In genomic region chr11:78164924-78165760, GRCm38 (mm10) we compare ENCODE assay signal across 8 mouse cellular contexts. TPM values are rescaled to one million over a fixed set of nuclear protein-coding genes. Genes with fewer than 3 reads are reported as not detected.
DNase-seq lines count a peak whose midpoint lies in the region; ATAC-seq and TF ChIP-seq lines count a peak whose summit lies in the region.

Traf4 (minus strand) TSS chr11:78165589.

- peaks cover 19% of the 10 kb centered on the region for H3K36me3 ChIP-seq in forebrain, postnatal 0 days (ENCODE audit: insufficient read depth)
- H3K36me3 ChIP-seq in hindbrain, embryonic 10.5 days = peaks cover 35% of the 10 kb centered on the region
- no peaks in the 10 kb centered on the region for H3K36me3 ChIP-seq in macrophage (ENCODE audit: inconsistent target)

- H3K79me2 ChIP-seq in macrophage (ENCODE audit: inconsistent target) = no peaks in the 10 kb centered on the region

- peak within 1 kb of the TSS; percentile 67 for H3K4me3 ChIP-seq in forebrain, postnatal 0 days (ENCODE audit: low read depth, low read length)
- peak within 1 kb of the TSS; percentile 100 for H3K4me3 ChIP-seq in hindbrain, embryonic 10.5 days
- H3K4me3 ChIP-seq in macrophage (ENCODE audit: inconsistent target) = peak within 1 kb of the TSS; percentile 22; the same call in 1 of the 2 replicates

- no peak for DNase-seq in Patski (ENCODE audit: low read depth, low spot score)
- peak; percentile 76 to 87 for DNase-seq in cerebellum, adult 18-20 months
- DNase-seq in forebrain, postnatal 0 days = peak; percentile 90
- DNase-seq in hindbrain, embryonic 10.5 days (ENCODE audit: low spot score) = peak; percentile 89
- DNase-seq in layer of hippocampus, postnatal 25 days (ENCODE audit: extremely low spot score in 1 of 2, low spot score in 1 of 2) = peak in 1 of 2 experiments; percentile 65
- DNase-seq in retina, postnatal 7 days (ENCODE audit: low read depth, low spot score) = peak; percentile 66
- peak; percentile 76 to 80 for DNase-seq in urinary bladder, postnatal 36 days (ENCODE audit: low spot score in 2 of 2)

- WGBS in forebrain, postnatal 0 days = under 1% methylated on average over 71 of the region's 78 CpGs
- WGBS in hindbrain, embryonic 10.5 days = under 1% methylated on average over 78 of the region's 78 CpGs
- WGBS in macrophage (ENCODE audit: missing documents) = 1% methylated on average over 75 of the region's 78 CpGs

- H3K4me2 ChIP-seq in forebrain, postnatal 0 days (ENCODE audit: low read depth) = peak within 1 kb of the TSS; percentile 89

- no peak for TF ChIP-seq CTCF in Patski (IDR thresholded peaks at IDR 0.05)
- TF ChIP-seq CTCF in forebrain, postnatal 0 days (IDR thresholded peaks at IDR 0.05; ENCODE audit: low read depth) = no peak; the same call in 1 of the 2 replicates

- POLR2A ChIA-PET in Patski (lab: Charles Lee) = interaction anchor here (0.6 to 4.8 kb wide), 2 partner anchors 10 to 386 kb away, joined by 3 to 50 read pairs; partner anchors contain the start of genes Nek8 and Tlcd1

- H3K9ac ChIP-seq in forebrain, postnatal 0 days = peak within 1 kb of the TSS; percentile 89

- H3K27me3 ChIP-seq in Patski = no peaks in the 10 kb centered on the region
- H3K27me3 ChIP-seq in forebrain, postnatal 0 days (ENCODE audit: insufficient read depth, low read length) = no peaks in the 10 kb centered on the region
- H3K27me3 ChIP-seq in hindbrain, embryonic 10.5 days (ENCODE audit: insufficient read depth, poor library complexity, severe bottlenecking) = peaks cover 14% of the 10 kb centered on the region

- H3K9me3 ChIP-seq in forebrain, postnatal 0 days (ENCODE audit: low read length) = no peaks in the 10 kb centered on the region
- H3K9me3 ChIP-seq in hindbrain, embryonic 10.5 days = no peaks in the 10 kb centered on the region

- peak; percentile 47 for ATAC-seq in Patski
- peak; percentile 89 for ATAC-seq in forebrain, postnatal 0 days

- H3K27ac ChIP-seq in forebrain, postnatal 0 days (ENCODE audit: low read depth, low read length) = peak within 1 kb of the TSS; percentile 96
- H3K27ac ChIP-seq in hindbrain, embryonic 10.5 days = peak within 1 kb of the TSS; percentile 100
- H3K27ac ChIP-seq in macrophage = no peak within 1 kb of the TSS

- peaks cover 13% of the 10 kb centered on the region for H3K4me1 ChIP-seq in forebrain, postnatal 0 days (ENCODE audit: insufficient read depth)
- peaks cover 53% of the 10 kb centered on the region for H3K4me1 ChIP-seq in hindbrain, embryonic 10.5 days (replicated peaks)

- CTCF ChIA-PET in Patski (lab: Charles Lee) = interaction anchor here (2.0 to 3.7 kb wide), 2 partner anchors 11 to 12 kb away, joined by 9 to 16 read pairs; partner anchors contain the start of genes Nek8 and Tlcd1

- in situ Hi-C loops in Patski (cut with MboI; ENCODE audit: low pct_unique_long_range_greater_than_20kb) = no loop called here

RNA-seq across cellular contexts. Expression of gene Traf4, which starts in this region (rescaled TPM):
- 101 TPM for polyA plus RNA-seq in Patski (2021)
- total RNA-seq in forebrain, postnatal 0 days (2014; rRNA removed) = 99.0 and 107 TPM in 2 replicates
- polyA plus RNA-seq in forebrain, postnatal 0 days (2015; fragmentation: Nextera tagmentation; extraction: Ambion mirVana) = 104 and 131 TPM in 2 replicates
- 124 and 163 TPM in 2 replicates for polyA plus RNA-seq in hindbrain, embryonic 10.5 days (2016; fragmentation: Nextera tagmentation; extraction: Ambion mirVana)
- total RNA-seq in layer of hippocampus, postnatal 25 days (2021) = 10 to 100 TPM; 16.1 to 19.9 TPM
- total RNA-seq in macrophage (2018; cell fraction: chromatin; rRNA removed) = 1 to 10 TPM in 2 of 26 experiments, under 1 TPM in 10, not detected in 14; 0.12 to 4.0 (median 0.38) TPM
- total RNA-seq in macrophage (2018; cell fraction: cytosol; rRNA removed) = under 1 TPM; 0.08 to 0.44 (median 0.20) TPM
- total RNA-seq in macrophage (2018; cell fraction: nucleus; rRNA removed) = 1 to 10 TPM in 1 of 26 experiments, under 1 TPM in 17, not detected in 8; 0.22 to 1.2 (median 0.33) TPM
- 0.32 to 0.47 TPM (median 0.40 TPM) in 3 replicates for polyA plus RNA-seq in macrophage (2018)

Comparison
In these comparisons a context has a peak if more than half of its experiments do, and no peak if none do; other contexts are left out.
1. RNA of gene Traf4 (polyA plus RNA-seq): 124 to 163 TPM in hindbrain, embryonic 10.5 days, 104 to 131 TPM in forebrain, postnatal 0 days and 101 TPM in Patski (single experiment); 0.32 to 0.47 TPM in macrophage; every median in the first group is over 10 times any median in the second.
2. H3K4me3 ChIP-seq: peak in every context shown above with its lines; median percentile 100 in hindbrain, embryonic 10.5 days; 67 in forebrain, postnatal 0 days; 22 in macrophage.